Mouse (Mus musculus): ENCODE measurements around the gene Elmsan1. TPM values are rescaled to one million over a fixed set of nuclear protein-coding genes. Genes with fewer than 3 reads are reported as not detected.

Elmsan1 gene
- total RNA-seq, 2 experiments from 2014 or later: 6.9 to 10.9 TPM

GRCm38 (mm10) chr12:84193642-84194399 is 24.9 kb downstream of the Elmsan1 start:
- peak; percentile 93 for DNase-seq (ENCODE audit: low spot score)

GRCm38 (mm10) chr12:84192741-84193641 is 25.7 kb downstream of the Elmsan1 start:
- DNase-seq (ENCODE audit: low spot score): peak; percentile 67

DNA sequence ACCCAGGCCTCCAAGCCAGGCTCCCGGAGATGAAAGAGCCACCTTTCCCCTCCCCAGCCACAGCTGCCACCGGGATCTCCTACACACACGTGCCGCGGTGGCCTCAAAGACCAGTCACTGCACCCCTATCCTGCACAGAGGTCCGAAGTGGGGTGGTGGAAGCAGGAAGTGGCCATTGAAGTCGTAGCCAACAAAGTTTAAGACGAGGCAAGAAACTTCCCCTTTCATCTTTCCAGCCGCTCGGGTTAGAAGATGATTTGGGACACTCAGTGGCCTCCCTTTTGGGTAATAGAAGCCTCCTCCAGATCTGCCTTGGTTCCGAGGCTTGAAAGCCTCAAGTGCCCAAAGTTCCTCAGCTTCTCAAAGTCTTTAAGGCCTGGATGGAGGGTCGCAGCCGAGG is 26.4 kb downstream of the Elmsan1 start:
- DNase-seq (ENCODE audit: low spot score): no peak

GRCm38 (mm10) chr12:84191770-84192169 is 26.9 kb downstream of the Elmsan1 start:
- DNase-seq (ENCODE audit: low spot score): no peak

GRCm38 (mm10) chr12:84191190-84191589 is 27.5 kb downstream of the Elmsan1 start:
- no peak for DNase-seq (ENCODE audit: low spot score)

DNA sequence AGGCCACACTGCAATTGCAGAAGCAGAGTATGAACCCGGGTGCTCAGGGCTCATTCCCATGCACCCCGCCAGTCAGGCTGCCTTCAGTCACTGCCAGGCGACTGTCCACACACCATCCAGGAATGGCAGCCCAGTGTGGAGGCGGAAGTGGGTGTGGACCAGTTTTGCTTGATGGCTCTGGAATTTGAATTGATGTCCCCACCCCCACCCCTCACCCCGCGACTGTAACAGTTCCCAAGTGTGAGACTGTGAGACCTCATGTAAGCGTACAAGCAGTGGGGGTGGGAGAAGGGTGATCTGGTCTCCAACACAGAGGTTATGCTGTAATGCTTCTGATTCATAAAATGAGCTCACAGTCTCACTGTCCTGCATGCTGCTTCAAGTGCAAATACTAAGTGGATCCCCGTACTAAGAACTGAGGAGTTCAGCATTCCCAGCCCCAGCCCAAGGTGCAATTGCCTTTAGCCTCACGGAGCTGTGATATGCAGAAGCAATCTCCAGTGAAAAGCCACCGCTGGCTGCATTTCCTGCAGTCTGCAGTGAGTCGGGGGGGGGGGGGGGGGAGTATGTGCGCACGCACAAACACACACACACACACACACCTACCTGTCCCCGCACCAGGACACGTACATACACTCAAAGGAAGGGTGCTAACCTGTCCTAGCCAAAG is 28.4 kb downstream of the Elmsan1 start:
- DNase-seq (ENCODE audit: low spot score): no peak

DNA sequence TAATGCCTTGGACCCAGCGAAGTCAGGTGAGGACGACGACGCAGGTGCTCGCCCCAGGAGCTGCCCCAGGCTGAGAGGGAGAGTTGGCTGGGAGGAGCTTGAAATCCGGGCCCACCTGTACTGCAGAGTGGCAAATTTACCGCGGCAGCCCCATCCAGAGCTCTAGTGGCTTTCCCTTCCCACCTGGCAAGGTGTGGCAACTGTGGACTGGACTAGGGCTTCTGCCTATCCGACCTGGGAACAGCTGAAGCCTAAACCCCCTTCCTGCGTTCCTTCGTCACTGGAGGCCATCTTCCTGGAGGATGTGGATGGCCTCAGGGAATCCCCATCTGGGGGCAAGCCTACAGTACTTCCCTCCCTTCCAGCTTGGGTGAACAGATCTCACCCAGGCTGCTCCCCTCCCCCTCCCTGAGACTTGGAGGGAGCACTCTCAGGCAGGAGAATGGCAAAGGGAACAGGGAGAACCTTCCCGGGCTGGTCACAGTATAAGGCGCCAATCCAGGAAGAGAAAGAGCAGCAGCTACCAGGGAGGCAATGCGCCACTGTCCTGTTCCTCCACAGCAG is 29.7 kb downstream of the Elmsan1 start:
- no peak for DNase-seq (ENCODE audit: low spot score)

- no peak for DNase-seq (ENCODE audit: low spot score)
Measured at GRCm38 (mm10) chr12:84187752-84188601, 30.7 kb downstream of the Elmsan1 start.

DNA sequence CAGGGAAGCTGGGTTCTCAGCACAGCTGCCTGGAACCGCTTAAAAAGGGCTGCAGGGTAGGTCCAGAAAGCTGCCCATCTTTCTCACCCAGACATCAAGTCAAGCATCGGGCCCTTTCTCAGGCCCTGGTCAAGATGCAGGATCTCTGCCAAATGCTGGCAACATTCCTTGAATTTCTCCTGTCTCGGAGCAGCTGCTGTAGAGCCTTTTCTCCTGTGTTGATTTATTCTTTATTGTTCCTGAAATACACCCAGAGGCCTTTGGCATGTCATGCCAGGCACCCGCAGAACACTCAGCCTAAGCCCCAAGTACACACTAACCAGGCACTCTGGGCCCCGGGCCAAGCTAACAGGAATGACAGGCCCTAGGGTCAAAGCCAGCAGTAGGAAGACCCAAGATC is 31.7 kb downstream of the Elmsan1 start:
- no peak for DNase-seq (ENCODE audit: low spot score)

- DNase-seq (ENCODE audit: low spot score): no peak
Measured at GRCm38 (mm10) chr12:84186536-84186935, 32.1 kb downstream of the Elmsan1 start.

DNA sequence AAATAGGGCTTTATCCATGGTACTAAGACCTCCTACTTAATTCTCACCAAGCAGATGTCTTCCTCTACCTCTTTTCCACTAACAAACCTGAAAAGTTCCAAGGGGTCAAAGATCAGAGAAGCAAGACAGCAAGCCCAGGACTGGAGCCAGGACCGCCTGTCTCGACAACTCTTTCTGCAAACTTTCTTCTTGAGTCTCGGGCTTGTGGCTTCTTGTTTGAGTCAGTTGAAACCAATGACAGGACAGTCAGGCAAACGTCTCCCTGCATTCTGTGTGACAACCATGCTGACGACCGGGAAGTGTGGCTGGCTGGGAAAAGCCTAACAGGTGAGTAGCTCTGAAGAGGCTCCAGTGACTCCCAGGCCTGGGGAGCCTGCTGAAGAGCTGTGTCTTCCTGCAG is 33.1 kb downstream of the Elmsan1 start:
- DNase-seq (ENCODE audit: low spot score): no peak

GRCm38 (mm10) chr12:84184979-84185378 is 33.7 kb downstream of the Elmsan1 start:
- DNase-seq (ENCODE audit: low spot score): no peak

DNA sequence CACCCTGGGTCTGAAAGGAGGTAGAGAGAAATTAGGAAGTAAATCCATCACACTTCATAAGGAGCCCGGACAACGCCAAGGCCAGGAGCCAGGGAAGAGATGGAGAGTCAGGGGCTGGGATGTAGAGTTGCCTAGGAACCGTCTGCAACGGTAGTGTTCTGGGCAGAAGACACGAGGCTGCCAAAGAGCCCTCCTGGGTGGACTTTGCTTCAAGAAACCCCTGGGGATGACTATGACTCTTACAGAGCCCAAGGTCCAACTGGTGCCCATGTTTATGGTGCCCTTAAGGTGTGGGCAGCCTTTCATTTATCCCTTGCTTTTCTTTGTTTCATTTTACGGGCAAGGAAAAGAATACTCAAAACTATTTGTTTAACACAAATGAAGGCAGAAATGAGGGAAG is 36.7 kb downstream of the Elmsan1 start:
- DNase-seq (ENCODE audit: low spot score): no peak

- DNase-seq (ENCODE audit: low spot score): peak; percentile 68
Measured at GRCm38 (mm10) chr12:84180701-84181435, 37.8 kb downstream of the Elmsan1 start.

DNA sequence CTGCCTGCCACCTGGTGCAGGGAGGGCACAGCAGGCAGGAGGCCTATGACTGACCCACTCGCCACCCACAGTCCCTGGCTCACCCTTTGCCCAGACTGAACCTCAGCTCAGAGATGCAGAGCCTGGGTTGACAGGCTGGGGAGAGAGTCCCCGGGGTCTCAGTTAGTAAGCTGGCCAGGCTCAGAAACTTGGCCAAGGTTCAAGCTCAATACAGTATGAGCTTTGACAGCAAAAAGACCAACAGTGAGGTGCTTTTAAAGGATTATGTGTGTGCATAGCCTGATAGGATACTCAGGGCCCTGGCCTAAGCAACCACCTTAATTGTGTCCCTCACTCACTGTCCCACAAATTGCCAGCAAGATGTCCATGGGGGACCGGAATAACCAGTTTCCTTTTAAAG is 38.6 kb downstream of the Elmsan1 start:
- no peak for DNase-seq (ENCODE audit: low spot score)

GRCm38 (mm10) chr12:84178652-84179445 is 39.8 kb downstream of the Elmsan1 start:
- DNase-seq (ENCODE audit: low spot score): no peak

GRCm38 (mm10) chr12:84178052-84178451 is 40.6 kb downstream of the Elmsan1 start:
- no peak for DNase-seq (ENCODE audit: low spot score)

GRCm38 (mm10) chr12:84176886-84177765 is 41.6 kb downstream of the Elmsan1 start:
- no peak for DNase-seq (ENCODE audit: low spot score)

Measured in gastrocnemius, adult 18-20 months (tissue).